Comparison of ENCODE assay signal across 13 mouse cellular contexts in genomic region chr2:71774246-71774951, GRCm38 (mm10). TPM values are rescaled to one million over a fixed set of nuclear protein-coding genes. Genes with fewer than 3 reads are reported as not detected.
A peak's percentile ranks its signal among the peaks of the same experiment; 100 is the strongest.
DNase-seq lines count a peak whose midpoint lies in the region; ATAC-seq lines count a peak whose summit lies in the region.
"Had no signal": no experiment of that assay in that cellular context is flagged by ENCODE, and none has a peak within 500 bp of the region (broad histone marks: within the 10 kb centered on the region; RNA-seq: fewer than 3 reads in every experiment).

No protein-coding gene starts in this region.

- H3K9me3 ChIP-seq in hindbrain, embryonic 11.5 days (ENCODE audit: control insufficient read depth, low read length): no peaks in the 10 kb centered on the region
- H3K9me3 ChIP-seq in hindbrain, embryonic 10.5 days: no peaks in the 10 kb centered on the region
- H3K9me3 ChIP-seq in midbrain, embryonic 12.5 days: no peaks in the 10 kb centered on the region
- H3K9me3 ChIP-seq in midbrain, embryonic 10.5 days (replicated peaks): no peaks in the 10 kb centered on the region
- no peaks in the 10 kb centered on the region for H3K9me3 ChIP-seq in forebrain, embryonic 13.5 days (replicated peaks)
- no peaks in the 10 kb centered on the region for H3K9me3 ChIP-seq in neural tube, embryonic 12.5 days
- H3K9me3 ChIP-seq: kidney, embryonic 15.5 days had no signal

- H3K9ac ChIP-seq in hindbrain, embryonic 11.5 days (ENCODE audit: low read depth, low read length): no peak overlapping the region
- H3K9ac ChIP-seq in midbrain, embryonic 12.5 days (replicated peaks): no peak overlapping the region
- H3K9ac ChIP-seq in forebrain, embryonic 13.5 days: no peak overlapping the region
- H3K9ac ChIP-seq in neural tube, embryonic 12.5 days: no peak overlapping the region
- H3K9ac ChIP-seq: kidney, embryonic 15.5 days had no signal

- H3K4me2 ChIP-seq in hindbrain, embryonic 11.5 days (replicated peaks; ENCODE audit: low read depth, low read length): 0 out of 2 replicates have a peak overlapping the region, but pooled peaks have one; percentile 1
- H3K4me2 ChIP-seq in midbrain, embryonic 12.5 days (replicated peaks): peak overlapping the region; percentile 44; the same call in 1 of the 2 replicates
- H3K4me2 ChIP-seq in forebrain, embryonic 13.5 days: peak overlapping the region; percentile 45; the same call in 1 of the 2 replicates
- peak overlapping the region; percentile 44; the same call in 1 of the 2 replicates for H3K4me2 ChIP-seq in neural tube, embryonic 12.5 days (replicated peaks)
- H3K4me2 ChIP-seq: heart, embryonic 11.5 days had no signal

- no peak overlapping the region for H3K27ac ChIP-seq in hindbrain, embryonic 11.5 days (ENCODE audit: low read depth, low read length)
- H3K27ac ChIP-seq in hindbrain, embryonic 10.5 days: no peak overlapping the region
- no peak overlapping the region for H3K27ac ChIP-seq in midbrain, embryonic 12.5 days (replicated peaks)
- no peak overlapping the region for H3K27ac ChIP-seq in midbrain, embryonic 10.5 days (replicated peaks)
- peak overlapping the region; percentile 35; the same call in 1 of the 2 replicates for H3K27ac ChIP-seq in forebrain, embryonic 13.5 days
- H3K27ac ChIP-seq in neural tube, embryonic 12.5 days: no peak overlapping the region
- H3K27ac ChIP-seq: kidney, embryonic 15.5 days had no signal

- H3K36me3 ChIP-seq in hindbrain, embryonic 11.5 days (ENCODE audit: control insufficient read depth, insufficient read depth, low read length): no peaks in the 10 kb centered on the region
- no peaks in the 10 kb centered on the region for H3K36me3 ChIP-seq in hindbrain, embryonic 10.5 days
- no peaks in the 10 kb centered on the region for H3K36me3 ChIP-seq in midbrain, embryonic 12.5 days
- no peaks in the 10 kb centered on the region for H3K36me3 ChIP-seq in midbrain, embryonic 10.5 days
- H3K36me3 ChIP-seq in forebrain, embryonic 13.5 days (ENCODE audit: poor library complexity, severe bottlenecking): no peaks in the 10 kb centered on the region
- H3K36me3 ChIP-seq in neural tube, embryonic 12.5 days: no peaks in the 10 kb centered on the region
- H3K36me3 ChIP-seq: kidney, embryonic 15.5 days had no signal

- no peaks in the 10 kb centered on the region for H3K4me1 ChIP-seq in hindbrain, embryonic 11.5 days (replicated peaks; ENCODE audit: control insufficient read depth, insufficient read depth, low read length)
- peaks cover 23% of the 10 kb centered on the region for H3K4me1 ChIP-seq in hindbrain, embryonic 10.5 days (replicated peaks)
- peaks cover 16% of the 10 kb centered on the region for H3K4me1 ChIP-seq in midbrain, embryonic 12.5 days
- H3K4me1 ChIP-seq in midbrain, embryonic 10.5 days: peaks cover 21% of the 10 kb centered on the region
- H3K4me1 ChIP-seq in forebrain, embryonic 13.5 days: peaks cover 19% of the 10 kb centered on the region
- peaks cover 12% of the 10 kb centered on the region; the same call in 1 of the 2 replicates for H3K4me1 ChIP-seq in neural tube, embryonic 12.5 days

- 70% methylated on average over 10 of the region's 10 CpGs for WGBS in hindbrain, embryonic 11.5 days
- WGBS in hindbrain, embryonic 10.5 days: 72% methylated on average over 10 of the region's 10 CpGs
- 72% methylated on average over 10 of the region's 10 CpGs for WGBS in midbrain, embryonic 12.5 days
- WGBS in midbrain, embryonic 10.5 days: 75% methylated on average over 10 of the region's 10 CpGs
- 54% methylated on average over 10 of the region's 10 CpGs for WGBS in forebrain, embryonic 13.5 days
- WGBS in neural tube, embryonic 12.5 days: 69% methylated on average over 10 of the region's 10 CpGs

- ATAC-seq in hindbrain, embryonic 11.5 days (ENCODE audit: low FRiP score): no peak
- no peak for ATAC-seq in midbrain, embryonic 12.5 days (ENCODE audit: low FRiP score, low read depth)
- ATAC-seq in forebrain, embryonic 13.5 days: no peak
- ATAC-seq in neural tube, embryonic 12.5 days (ENCODE audit: low FRiP score, low read depth): no peak

- no peak for DNase-seq in hindbrain, embryonic 11.5 days (ENCODE audit: low spot score)
- DNase-seq in hindbrain, embryonic 10.5 days (ENCODE audit: low spot score): no peak
- no peak for DNase-seq in midbrain, embryonic 10.5 days (ENCODE audit: low spot score)
- DNase-seq in ovary, postnatal 36 days (ENCODE audit: low spot score): no peak
- DNase-seq in retina, embryonic 14.5 days (ENCODE audit: low spot score): no peak
- DNase-seq: cerebellum, adult 18-20 months; gastrocnemius, postnatal 10 days; lung, adult 18-20 months had no signal

- no peak overlapping the region for H3K4me3 ChIP-seq in hindbrain, embryonic 11.5 days (ENCODE audit: low read depth, low read length)
- no peak overlapping the region for H3K4me3 ChIP-seq in hindbrain, embryonic 10.5 days
- no peak overlapping the region for H3K4me3 ChIP-seq in midbrain, embryonic 12.5 days
- no peak overlapping the region for H3K4me3 ChIP-seq in midbrain, embryonic 10.5 days
- no peak overlapping the region for H3K4me3 ChIP-seq in forebrain, embryonic 13.5 days
- H3K4me3 ChIP-seq in neural tube, embryonic 12.5 days: no peak overlapping the region
- H3K4me3 ChIP-seq: kidney, embryonic 15.5 days had no signal

- no peaks in the 10 kb centered on the region for H3K27me3 ChIP-seq in hindbrain, embryonic 11.5 days (ENCODE audit: control insufficient read depth, insufficient read depth, low read length)
- H3K27me3 ChIP-seq in hindbrain, embryonic 10.5 days (ENCODE audit: insufficient read depth, poor library complexity, severe bottlenecking): no peaks in the 10 kb centered on the region
- H3K27me3 ChIP-seq in midbrain, embryonic 12.5 days: peaks cover 3% of the 10 kb centered on the region; the same call in 1 of the 2 replicates
- H3K27me3 ChIP-seq in midbrain, embryonic 10.5 days (ENCODE audit: low read depth, poor library complexity, severe bottlenecking): no peaks in the 10 kb centered on the region
- no peaks in the 10 kb centered on the region for H3K27me3 ChIP-seq in forebrain, embryonic 13.5 days
- H3K27me3 ChIP-seq in neural tube, embryonic 12.5 days (replicated peaks): no peaks in the 10 kb centered on the region
- H3K27me3 ChIP-seq: kidney, embryonic 15.5 days had no signal

RNA-seq across cellular contexts. Expression of gene Itga6, which starts 29.0 kb away (rescaled TPM):
- polyA plus RNA-seq in hindbrain, embryonic 11.5 days (2014; fragmentation: Nextera tagmentation; extraction: Ambion mirVana): 25.5 and 29.5 TPM in 2 replicates
- polyA plus RNA-seq in hindbrain, embryonic 10.5 days (2016; fragmentation: Nextera tagmentation; extraction: Ambion mirVana): 19.5 and 28.0 TPM in 2 replicates
- 23.2 and 26.5 TPM in 2 replicates for polyA plus RNA-seq in midbrain, embryonic 12.5 days (2016; fragmentation: Nextera tagmentation; extraction: Ambion mirVana)
- polyA plus RNA-seq in midbrain, embryonic 10.5 days (2016; fragmentation: Nextera tagmentation; extraction: Ambion mirVana): 25.3 and 34.3 TPM in 2 replicates
- 31.1 and 32.0 TPM in 2 replicates for polyA plus RNA-seq in forebrain, embryonic 13.5 days (2015; fragmentation: Nextera tagmentation; extraction: Ambion mirVana)
- polyA plus RNA-seq in neural tube, embryonic 12.5 days (2016; fragmentation: Nextera tagmentation; extraction: Ambion mirVana): 31.3 and 35.7 TPM in 2 replicates
